Mouse (Mus musculus): ENCODE results near the gene Parp4.

The Parp4 gene

GRCm38 (mm10) chr14:56575416-56575815 is at the start of gene Parp4, which contains the start of gene Cenpj:
Gene Parp4 (plus strand): TSS chr14:56575619.
Gene Cenpj (minus strand): TSS chr14:56575425.
- peak; percentile 79 for DNase-seq (ENCODE audit: low spot score)

DNA sequence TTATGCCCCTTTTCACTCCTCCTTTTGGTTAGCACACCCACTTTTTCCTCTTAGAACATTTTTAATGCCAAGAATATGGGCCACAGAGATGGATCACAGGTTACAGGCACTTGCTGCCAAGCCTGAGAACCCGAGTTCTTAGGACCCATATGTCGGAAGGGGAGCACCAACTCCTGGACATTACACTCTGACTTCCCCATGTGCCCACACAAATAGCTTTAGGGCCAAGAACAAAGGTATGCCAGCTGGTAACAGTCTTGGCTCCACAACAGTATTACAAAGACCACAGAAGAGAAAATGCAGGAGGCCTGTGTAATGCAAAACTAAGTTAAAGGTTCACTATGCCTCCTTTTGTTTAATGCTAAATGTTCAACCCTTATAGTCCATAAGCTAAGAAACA is 44.6 kb upstream of the Parp4 start:
- DNase-seq (ENCODE audit: low spot score) = no peak

GRCm38 (mm10) chr14:56544946-56545345 is 30.5 kb upstream of the Parp4 start:
- DNase-seq (ENCODE audit: low spot score) = no peak

DNA sequence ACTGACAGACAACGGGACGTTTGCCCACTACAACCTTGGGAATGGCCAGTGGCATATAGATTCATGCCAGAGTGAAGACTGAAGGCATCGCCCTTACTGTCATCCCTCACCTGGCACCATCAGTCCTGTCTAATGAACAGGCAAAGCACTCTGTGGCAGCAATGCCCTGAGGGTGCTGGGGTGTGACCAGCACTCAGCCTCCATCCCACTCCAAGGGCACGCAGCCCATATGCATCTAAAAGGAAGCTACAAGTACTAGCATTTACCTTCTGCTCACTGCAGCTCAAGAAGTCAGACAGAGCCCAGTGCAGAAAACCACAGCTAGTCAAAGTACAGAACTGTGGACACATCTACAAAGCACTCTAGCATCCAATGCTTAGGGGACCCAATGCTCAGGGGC is 29.9 kb upstream of the Parp4 start:
- DNase-seq (ENCODE audit: low spot score) = no peak

DNA sequence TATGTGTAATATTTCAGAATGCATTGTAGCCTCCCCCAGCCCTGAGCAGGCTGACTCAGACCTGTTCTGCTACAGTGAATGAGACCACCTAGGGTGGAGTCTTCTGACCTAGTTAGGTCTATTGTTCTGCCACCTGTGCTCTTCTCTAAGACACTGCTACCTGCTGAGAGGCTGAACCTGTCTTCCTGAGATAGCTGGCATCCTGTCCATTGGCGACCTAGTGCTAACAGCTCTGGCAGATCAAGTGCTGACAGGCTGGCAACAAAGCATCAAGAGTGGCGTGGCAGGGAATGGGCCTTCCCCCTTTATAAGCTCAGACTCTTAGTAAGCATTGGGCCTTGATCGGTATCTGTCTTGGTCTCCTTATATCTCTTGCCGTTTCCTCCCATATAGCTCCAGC is 24.5 kb upstream of the Parp4 start:
- no peak for DNase-seq (ENCODE audit: low spot score)

DNA sequence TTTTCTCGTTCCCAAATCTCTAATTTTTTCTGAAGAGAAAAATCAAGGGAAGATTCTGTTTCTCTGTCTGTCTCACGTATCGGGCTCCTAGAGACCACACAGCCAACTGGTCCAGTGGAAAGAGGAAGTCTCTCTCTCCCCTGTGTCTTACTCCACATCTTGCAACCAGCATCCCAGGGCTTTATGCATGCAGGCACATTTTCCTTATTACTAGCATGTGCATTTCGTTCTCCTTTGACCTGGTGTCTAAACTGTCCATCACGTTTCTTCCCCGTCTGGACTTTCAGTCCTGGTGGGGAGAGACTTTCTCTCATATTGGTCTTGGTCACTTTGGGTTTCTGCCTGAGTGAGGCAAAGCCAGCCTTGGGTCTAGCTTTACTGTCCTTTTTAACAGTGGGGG is 22.5 kb upstream of the Parp4 start:
- no peak for DNase-seq (ENCODE audit: low spot score)

- no peak for DNase-seq (ENCODE audit: low spot score)
These were observed 22.1 kb upstream of the Parp4 start for GRCm38 (mm10) chr14:56553331-56553730.

DNA sequence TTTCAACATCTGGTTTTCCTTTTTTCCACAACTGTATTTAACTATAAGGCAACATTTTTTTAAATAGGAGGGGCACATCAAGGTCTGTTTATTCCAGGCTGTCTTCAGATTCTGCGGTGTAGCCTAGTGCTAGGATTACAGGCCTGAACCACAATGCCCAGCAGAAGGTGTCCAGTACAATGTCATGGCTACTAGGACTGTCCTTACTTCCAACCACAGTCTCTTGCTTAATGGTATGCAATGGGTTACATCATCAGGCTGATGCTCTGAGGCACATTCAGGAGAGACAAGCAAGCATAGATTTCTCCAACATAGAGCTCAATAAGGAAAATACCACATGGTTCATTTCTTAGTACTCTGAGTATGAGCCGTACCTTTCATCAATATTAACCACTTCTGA is 20.7 kb upstream of the Parp4 start:
- no peak for DNase-seq (ENCODE audit: low spot score)

DNA sequence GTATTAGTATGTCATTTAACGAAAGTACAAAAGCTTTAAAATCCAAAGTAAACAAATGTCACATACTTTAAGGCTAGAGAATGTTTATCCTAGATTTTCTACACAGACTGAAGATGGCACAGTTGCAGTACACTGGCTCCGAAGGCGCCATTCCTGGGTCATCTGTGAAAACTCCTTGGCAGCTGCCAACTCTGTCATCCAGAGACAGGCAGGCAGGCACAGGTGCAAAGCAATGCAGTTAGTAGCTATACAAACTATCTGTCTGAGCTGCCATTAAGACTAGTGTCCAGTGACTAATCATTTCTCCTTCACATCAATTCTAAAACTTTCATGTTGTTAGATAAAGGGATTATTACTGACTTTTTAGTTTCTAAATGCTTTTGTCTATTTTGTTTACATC is 16.3 kb upstream of the Parp4 start:
- DNase-seq (ENCODE audit: low spot score) = no peak

- no peak for DNase-seq (ENCODE audit: low spot score)
These were observed 7.9 kb upstream of the Parp4 start for GRCm38 (mm10) chr14:56567476-56567875.

- no peak for DNase-seq (ENCODE audit: low spot score)
These were observed 6.4 kb upstream of the Parp4 start for GRCm38 (mm10) chr14:56569041-56569440.

- peak; percentile 98 for DNase-seq (ENCODE audit: low spot score)
These were observed 3.9 kb upstream of the Parp4 start for GRCm38 (mm10) chr14:56571310-56572093.

- DNase-seq (ENCODE audit: low spot score) = peak; percentile 10
These were observed 2.9 kb upstream of the Parp4 start for GRCm38 (mm10) chr14:56572546-56572945.

GRCm38 (mm10) chr14:56575969-56576901 is 816 bp downstream of the Parp4 start:
- DNase-seq (ENCODE audit: low spot score) = no peak

GRCm38 (mm10) chr14:56579011-56579410 is 3.6 kb downstream of the Parp4 start:
- DNase-seq (ENCODE audit: low spot score) = peak; percentile 17

DNA sequence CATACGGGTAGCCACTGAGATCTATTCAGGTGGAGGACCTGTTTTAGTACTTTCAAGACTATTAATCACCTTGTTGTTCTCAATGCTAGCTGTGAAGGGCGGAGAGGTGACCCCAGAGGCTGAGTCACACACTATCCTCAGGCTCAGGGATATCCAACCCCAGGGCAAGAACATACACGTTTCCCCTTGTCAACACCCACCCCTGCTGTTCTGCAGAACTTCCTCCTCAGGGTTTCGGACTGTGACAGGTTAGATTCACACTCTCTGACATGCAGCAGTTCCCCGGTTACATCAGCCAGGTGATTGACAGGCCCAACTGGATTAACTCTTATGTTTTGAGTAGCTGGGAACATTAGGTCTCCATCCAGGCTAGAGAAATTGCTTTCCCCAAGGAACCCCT is 5.7 kb downstream of the Parp4 start:
- peak; percentile 8 for DNase-seq (ENCODE audit: low spot score)

DNA sequence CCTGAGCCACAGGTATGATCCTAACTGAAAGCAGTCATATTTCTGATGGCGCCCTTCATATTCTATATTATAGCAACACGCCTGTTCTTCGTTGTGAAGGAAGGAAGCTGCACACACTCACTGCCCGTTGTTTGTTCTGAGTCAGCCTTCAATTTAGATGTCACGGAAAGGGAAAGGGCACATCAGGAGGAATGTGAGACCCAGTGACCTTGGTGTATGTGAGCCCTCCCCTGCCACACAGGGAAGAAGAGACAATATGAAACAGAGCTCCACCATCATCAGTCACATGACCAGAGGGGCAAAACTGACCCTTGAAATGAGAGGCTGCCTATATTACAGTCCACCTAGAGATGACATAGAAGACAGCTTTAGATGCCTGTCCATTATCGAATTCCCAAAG is 6.9 kb downstream of the Parp4 start:
- no peak for DNase-seq (ENCODE audit: low spot score)

DNA sequence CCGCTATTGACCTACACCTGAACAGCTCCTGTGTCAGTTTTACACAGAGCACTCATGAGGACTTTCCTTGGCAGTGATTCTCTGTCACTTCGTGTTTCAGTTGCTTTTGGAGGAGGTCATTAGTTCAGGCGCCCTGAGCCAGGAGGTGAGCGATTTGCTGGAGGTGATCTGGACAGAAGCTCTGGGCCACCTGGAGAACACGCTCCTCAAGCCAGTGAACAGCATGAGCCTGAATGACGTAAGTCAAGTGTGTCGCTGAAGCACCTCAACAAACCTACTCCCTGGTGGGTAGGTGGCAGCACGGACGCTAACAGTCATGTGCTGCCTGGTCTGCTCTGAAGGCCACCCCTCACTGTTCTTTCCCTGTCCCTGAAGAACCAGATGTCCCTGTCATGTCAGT is 16.8 kb downstream of the Parp4 start:
- no peak for DNase-seq (ENCODE audit: low spot score)

DNA sequence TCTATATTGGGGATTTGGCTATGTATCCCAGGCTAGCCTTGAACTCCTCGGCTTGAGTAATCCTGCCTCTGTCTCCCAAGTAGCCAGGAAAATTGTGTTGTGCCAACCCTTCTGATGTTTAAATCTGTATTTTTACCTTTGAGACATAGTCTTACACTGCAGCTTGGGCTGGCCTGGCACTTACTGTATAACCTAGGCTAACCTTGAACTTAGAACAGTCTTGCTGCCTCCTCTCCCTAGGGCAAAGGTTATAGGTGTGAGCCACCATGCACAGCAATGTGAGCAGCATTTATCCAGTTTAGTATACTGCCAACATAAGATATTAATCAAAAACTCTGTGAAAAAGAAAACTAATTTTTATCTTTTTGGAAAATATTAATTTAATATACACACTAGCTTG is 19.4 kb downstream of the Parp4 start:
- DNase-seq (ENCODE audit: low spot score) = no peak

- peak; percentile 74 for DNase-seq (ENCODE audit: low spot score)
These were observed 23.3 kb downstream of the Parp4 start for GRCm38 (mm10) chr14:56598759-56599158.

- no peak for DNase-seq (ENCODE audit: low spot score)
These were observed 26.6 kb downstream of the Parp4 start for GRCm38 (mm10) chr14:56602069-56602468.

GRCm38 (mm10) chr14:56604438-56604837 is 29.0 kb downstream of the Parp4 start:
- no peak for DNase-seq (ENCODE audit: low spot score)

DNA sequence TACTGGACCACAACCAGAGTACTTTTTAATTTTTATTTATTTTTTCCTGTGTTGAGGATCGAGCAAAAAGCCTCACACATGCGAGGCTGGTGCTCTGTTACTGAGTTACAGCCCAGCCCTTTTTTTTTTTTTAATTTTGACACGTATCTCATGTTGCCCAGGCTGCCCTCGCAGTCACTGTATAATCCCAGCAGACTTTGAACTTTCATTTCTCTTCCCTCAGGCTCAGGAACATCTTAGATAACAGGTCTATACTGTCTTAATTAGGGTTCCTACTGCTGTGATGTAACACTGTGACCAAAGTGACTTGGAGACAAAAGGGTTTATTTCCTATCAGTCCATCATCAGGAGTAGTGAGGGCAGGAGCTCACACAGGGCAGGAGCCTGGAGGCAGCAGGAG is 29.7 kb downstream of the Parp4 start:
- no peak for DNase-seq (ENCODE audit: low spot score)

All from embryo, embryonic 10.5 days (tissue).